Mouse (Mus musculus) adipocyte (in vitro differentiated cells): ENCODE measurements at regions not wholly inside any gene's neighbourhood (a gene's known extent, or its start where the extent isn't known, plus 50 kb on each side); places are given as distances from the start of the nearest gene placed in this dataset.
"Not testable (repeated sequence)": the region's sequence is repeated elsewhere in the genome, so short reads cannot be mapped to it uniquely, and the experiment has no call there.

Experiments used
- DNase-seq: peaks from one replicate; pipeline ENCODE4 v3.0.0-alpha.2; 2016; ENCODE audit warnings: low spot score

GRCm38 (mm10) chr3:39776278-39777039 is 754.6 kb upstream of the Intu start:
- no peak for DNase-seq

- no peak for DNase-seq
Measured at GRCm38 (mm10) chr3:39779690-39780218, 751.3 kb upstream of the Intu start.

GRCm38 (mm10) chr3:39780270-39780669 is 750.8 kb upstream of the Intu start:
- DNase-seq: no peak

- DNase-seq: no peak
Measured at GRCm38 (mm10) chr3:39784901-39785300, 746.2 kb upstream of the Intu start.

GRCm38 (mm10) chr3:39809586-39809985 is 721.5 kb upstream of the Intu start:
- DNase-seq: no peak

- DNase-seq: peak; percentile 75
Measured at GRCm38 (mm10) chr3:39814814-39815213, 716.3 kb upstream of the Intu start.

GRCm38 (mm10) chr3:39830488-39831056 is 700.5 kb upstream of the Intu start:
- DNase-seq: no peak

- no peak for DNase-seq
Measured at GRCm38 (mm10) chr3:39838377-39839145, 692.5 kb upstream of the Intu start.

GRCm38 (mm10) chr3:39840946-39841345 is 690.1 kb upstream of the Intu start:
- no peak for DNase-seq

GRCm38 (mm10) chr3:39845123-39845522 is 686.0 kb upstream of the Intu start:
- DNase-seq: no peak

- DNase-seq: no peak
Measured at GRCm38 (mm10) chr3:39848829-39849228, 682.3 kb upstream of the Intu start.

- DNase-seq: no peak
Measured at GRCm38 (mm10) chr3:39857214-39857839, 673.8 kb upstream of the Intu start.

GRCm38 (mm10) chr3:39876046-39876445 is 655.0 kb upstream of the Intu start:
- DNase-seq: not testable (repeated sequence)

- DNase-seq: no peak
Measured at GRCm38 (mm10) chr3:39884370-39884769, 646.7 kb upstream of the Intu start.

GRCm38 (mm10) chr3:39888376-39888775 is 642.7 kb upstream of the Intu start:
- DNase-seq: no peak

- DNase-seq: no peak
Measured at GRCm38 (mm10) chr3:39889222-39889621, 641.9 kb upstream of the Intu start.

GRCm38 (mm10) chr3:39898961-39899360 is 632.1 kb upstream of the Intu start:
- no peak for DNase-seq

- peak; percentile 12 for DNase-seq
Measured at GRCm38 (mm10) chr3:39900207-39900606, 630.9 kb upstream of the Intu start.

- DNase-seq: no peak
Measured at GRCm38 (mm10) chr3:39904377-39904776, 626.7 kb upstream of the Intu start.

- no peak for DNase-seq
Measured at GRCm38 (mm10) chr3:39908676-39909362, 622.3 kb upstream of the Intu start.

- DNase-seq: no peak
Measured at GRCm38 (mm10) chr3:39909642-39910041, 621.4 kb upstream of the Intu start.

- no peak for DNase-seq
Measured at GRCm38 (mm10) chr3:39918601-39919000, 612.5 kb upstream of the Intu start.
